Mouse (Mus musculus): Measurements from ENCODE around the gene Sema4f.

- peak in 1 of 2 experiments; percentile 5; a peak in 1 of 4 replicates for TF ChIP-seq CTCF (conservative IDR thresholded peaks at IDR 0.05 in 1 of 2, IDR thresholded peaks at IDR 0.05 in 1 of 2; ENCODE audit: low read depth in 2 of 2, low read length in 2 of 2)
- TF ChIP-seq POLR2A (IDR thresholded peaks at IDR 0.05; ENCODE audit: low read depth, low read length): no peak
- no peak for TF ChIP-seq E2F4 (IDR thresholded peaks at IDR 0.05; ENCODE audit: insufficient replicate concordance, low read depth, low read length)
- no peak for TF ChIP-seq POLR2AphosphoS2 (IDR thresholded peaks at IDR 0.05; ENCODE audit: low read depth, low read length)
- TF ChIP-seq CHD2 (IDR thresholded peaks at IDR 0.05; ENCODE audit: low read length): no peak
- TF ChIP-seq ZC3H11A (IDR thresholded peaks at IDR 0.05; ENCODE audit: low read depth, low read length): no peak
- TF ChIP-seq EP300 (IDR thresholded peaks at IDR 0.05; ENCODE audit: low read length): no peak
- TF ChIP-seq ZNF384 (IDR thresholded peaks at IDR 0.05; ENCODE audit: low read depth, low read length): no peak
- TF ChIP-seq NRF1 (IDR thresholded peaks at IDR 0.05; ENCODE audit: low read depth, low read length): no peak
- TF ChIP-seq MAFK (IDR thresholded peaks at IDR 0.05; ENCODE audit: insufficient replicate concordance, low read length): peak; percentile 87
- no peak for TF ChIP-seq SMC3 (IDR thresholded peaks at IDR 0.05; ENCODE audit: low read depth, low read length)
- no peak for TF ChIP-seq HCFC1 (IDR thresholded peaks at IDR 0.05; ENCODE audit: low read depth, low read length)
- TF ChIP-seq MAX (IDR thresholded peaks at IDR 0.05; ENCODE audit: low read length): no peak
- TF ChIP-seq PAX5 (IDR thresholded peaks at IDR 0.05; ENCODE audit: low read length): no peak
These were observed 28.3 kb downstream of the Sema4f start for GRCm38 (mm10) chr6:82911303-82911702.
